Mouse (Mus musculus): ENCODE measurements around the gene Arhgap15. TPM values are rescaled to one million over a fixed set of nuclear protein-coding genes. Genes with fewer than 3 reads are reported as not detected.

The Arhgap15 gene
- polyA plus RNA-seq, 2 experiments: 2.5 to 5.6 TPM

DNA sequence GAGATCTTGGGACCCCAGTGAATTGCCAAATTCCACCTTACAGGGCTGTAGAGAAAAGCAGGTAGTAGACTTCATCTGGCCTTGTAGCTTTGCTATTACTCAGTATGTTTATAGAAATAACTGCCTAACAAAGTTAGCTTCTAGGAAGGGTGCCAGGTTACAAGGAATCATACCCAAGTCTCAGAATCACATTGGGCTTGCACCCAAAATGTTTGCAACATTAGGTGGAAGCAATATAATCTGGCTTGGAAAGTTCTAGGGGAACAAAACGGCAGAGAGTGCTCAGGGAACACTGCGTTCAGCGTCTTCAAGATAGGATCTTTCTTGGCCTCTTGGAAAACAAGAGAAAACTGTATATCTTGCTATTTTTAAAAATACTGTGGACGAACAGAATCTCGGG is 158.9 kb downstream of the Arhgap15 start:
- H3K4me2 ChIP-seq (ENCODE audit: low read depth): no peak overlapping the region
- DNase-seq (ENCODE audit: low read depth in 3 of 3, low spot score in 3 of 3) (no peak), ATAC-seq (ENCODE audit: insufficient read depth) (no peak)
- no peak for TF ChIP-seq CTCF (IDR thresholded peaks at IDR 0.05; ENCODE audit: low read depth)
- no peak for TF ChIP-seq EP300 (IDR thresholded peaks at IDR 0.05; ENCODE audit: low read depth)
- WGBS (ENCODE audit: insufficient replicate concordance): 63% methylated on average over 5 of the region's 5 CpGs
- H3K36me3 ChIP-seq (replicated peaks; ENCODE audit: control insufficient read depth, insufficient read depth, low read depth): no peaks in the 10 kb centered on the region
- H3K27ac ChIP-seq: no peak overlapping the region
- H3K4me1 ChIP-seq (replicated peaks; ENCODE audit: control insufficient read depth in 2 of 2, insufficient read depth in 2 of 2, low read length in 1 of 2): no peaks in the 10 kb centered on the region
- H3K27me3 ChIP-seq (ENCODE audit: control insufficient read depth, insufficient read depth, low read length): no peaks in the 10 kb centered on the region
- H3K4me3 ChIP-seq (ENCODE audit: insufficient read depth in 1 of 2, low read depth in 2 of 2, low read length in 2 of 2): no peak overlapping the region
- no peaks in the 10 kb centered on the region for H3K9me3 ChIP-seq (ENCODE audit: control insufficient read depth, low read length)
- no peak overlapping the region for H3K9ac ChIP-seq (replicated peaks)

DNA sequence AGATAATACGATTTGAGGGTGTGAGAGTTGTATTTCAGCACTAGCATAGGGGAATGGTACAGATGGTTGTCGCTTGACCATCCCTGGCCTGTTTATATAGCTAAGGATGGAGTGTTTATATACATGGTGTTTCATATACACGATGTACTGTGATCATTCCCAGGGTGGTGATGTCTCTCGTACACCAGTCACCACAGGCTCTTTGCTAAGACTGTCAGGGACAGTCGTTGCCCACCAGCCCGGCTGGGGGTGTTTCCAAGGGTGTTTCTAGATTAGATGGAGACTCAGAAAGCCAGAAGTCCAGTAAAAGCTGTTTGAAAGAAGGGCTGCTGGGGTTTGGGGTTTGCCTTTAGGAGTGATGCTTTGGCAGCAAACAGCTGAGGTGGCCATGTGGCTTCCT is 165.5 kb downstream of the Arhgap15 start:
- Histone ChIP-seq H3K27ac (no peak overlapping the region), H3K4me2 (ENCODE audit: low read depth) (no peak overlapping the region), H3K9ac (replicated peaks) (no peak overlapping the region), H3K4me1 (replicated peaks; ENCODE audit: control insufficient read depth in 2 of 2, insufficient read depth in 2 of 2, low read length in 1 of 2) (no peaks in the 10 kb centered on the region), H3K27me3 (ENCODE audit: control insufficient read depth, insufficient read depth, low read length) (no peaks in the 10 kb centered on the region), H3K4me3 (ENCODE audit: insufficient read depth in 1 of 2, low read depth in 2 of 2, low read length in 2 of 2) (no peak overlapping the region), H3K36me3 (replicated peaks; ENCODE audit: control insufficient read depth, insufficient read depth, low read depth) (no peaks in the 10 kb centered on the region), H3K9me3 (ENCODE audit: control insufficient read depth, low read length) (no peaks in the 10 kb centered on the region)
- no peak for DNase-seq (ENCODE audit: low read depth in 3 of 3, low spot score in 3 of 3)
- ATAC-seq (ENCODE audit: insufficient read depth): no peak
- TF ChIP-seq EP300 (IDR thresholded peaks at IDR 0.05; ENCODE audit: low read depth) (no peak), CTCF (IDR thresholded peaks at IDR 0.05; ENCODE audit: low read depth) (no peak)
- 74% methylated on average over 6 of the region's 6 CpGs for WGBS (ENCODE audit: insufficient replicate concordance)

- no peaks in the 10 kb centered on the region for H3K27me3 ChIP-seq (ENCODE audit: control insufficient read depth, insufficient read depth, low read length)
- H3K4me2 ChIP-seq (ENCODE audit: low read depth): no peak overlapping the region
- DNase-seq (ENCODE audit: low read depth in 3 of 3, low spot score in 3 of 3) (no peak), ATAC-seq (ENCODE audit: insufficient read depth) (no peak)
- H3K4me1 ChIP-seq (replicated peaks; ENCODE audit: control insufficient read depth in 2 of 2, insufficient read depth in 2 of 2, low read length in 1 of 2): no peaks in the 10 kb centered on the region
- no peaks in the 10 kb centered on the region for H3K9me3 ChIP-seq (ENCODE audit: control insufficient read depth, low read length)
- no peaks in the 10 kb centered on the region for H3K36me3 ChIP-seq (replicated peaks; ENCODE audit: control insufficient read depth, insufficient read depth, low read depth)
- WGBS (ENCODE audit: insufficient replicate concordance): 65% methylated on average over 5 of the region's 5 CpGs
- H3K9ac ChIP-seq (replicated peaks): no peak overlapping the region
- TF ChIP-seq EP300 (IDR thresholded peaks at IDR 0.05; ENCODE audit: low read depth) (no peak), CTCF (IDR thresholded peaks at IDR 0.05; ENCODE audit: low read depth) (no peak)
- no peak overlapping the region for H3K4me3 ChIP-seq (ENCODE audit: insufficient read depth in 1 of 2, low read depth in 2 of 2, low read length in 2 of 2)
- H3K27ac ChIP-seq: no peak overlapping the region
Observed at GRCm38 (mm10) chr2:43923863-43924340, 175.3 kb downstream of the Arhgap15 start.

GRCm38 (mm10) chr2:43931687-43932086 is 183.1 kb downstream of the Arhgap15 start:
- H3K27ac ChIP-seq: no peak overlapping the region
- ATAC-seq (ENCODE audit: insufficient read depth) (no peak), DNase-seq (ENCODE audit: low read depth in 3 of 3, low spot score in 3 of 3) (no peak)
- H3K9ac ChIP-seq (replicated peaks): no peak overlapping the region
- no peaks in the 10 kb centered on the region for H3K9me3 ChIP-seq (ENCODE audit: control insufficient read depth, low read length)
- no peak overlapping the region for H3K4me3 ChIP-seq (ENCODE audit: insufficient read depth in 1 of 2, low read depth in 2 of 2, low read length in 2 of 2)
- TF ChIP-seq EP300 (IDR thresholded peaks at IDR 0.05; ENCODE audit: low read depth): no peak
- no peak for TF ChIP-seq CTCF (IDR thresholded peaks at IDR 0.05; ENCODE audit: low read depth)
- H3K36me3 ChIP-seq (replicated peaks; ENCODE audit: control insufficient read depth, insufficient read depth, low read depth): no peaks in the 10 kb centered on the region
- H3K27me3 ChIP-seq (ENCODE audit: control insufficient read depth, insufficient read depth, low read length): no peaks in the 10 kb centered on the region
- no peaks in the 10 kb centered on the region for H3K4me1 ChIP-seq (replicated peaks; ENCODE audit: control insufficient read depth in 2 of 2, insufficient read depth in 2 of 2, low read length in 1 of 2)
- no peak overlapping the region for H3K4me2 ChIP-seq (ENCODE audit: low read depth)
- 64% methylated on average over 3 of the region's 3 CpGs for WGBS (ENCODE audit: insufficient replicate concordance)

GRCm38 (mm10) chr2:43939196-43939595 is 190.6 kb downstream of the Arhgap15 start:
- Histone ChIP-seq H3K4me3 (ENCODE audit: insufficient read depth in 1 of 2, low read depth in 2 of 2, low read length in 2 of 2) (no peak overlapping the region), H3K4me1 (replicated peaks; ENCODE audit: control insufficient read depth in 2 of 2, insufficient read depth in 2 of 2, low read length in 1 of 2) (no peaks in the 10 kb centered on the region), H3K27ac (no peak overlapping the region), H3K27me3 (ENCODE audit: control insufficient read depth, insufficient read depth, low read length) (no peaks in the 10 kb centered on the region), H3K9me3 (ENCODE audit: control insufficient read depth, low read length) (no peaks in the 10 kb centered on the region), H3K9ac (replicated peaks) (no peak overlapping the region), H3K36me3 (replicated peaks; ENCODE audit: control insufficient read depth, insufficient read depth, low read depth) (no peaks in the 10 kb centered on the region), H3K4me2 (ENCODE audit: low read depth) (no peak overlapping the region)
- ATAC-seq (ENCODE audit: insufficient read depth): no peak
- 68% methylated on average over 5 of the region's 5 CpGs for WGBS (ENCODE audit: insufficient replicate concordance)
- TF ChIP-seq CTCF (IDR thresholded peaks at IDR 0.05; ENCODE audit: low read depth) (no peak), EP300 (IDR thresholded peaks at IDR 0.05; ENCODE audit: low read depth) (no peak)
- DNase-seq (ENCODE audit: low read depth in 3 of 3, low spot score in 3 of 3): no peak
